Mouse (Mus musculus) colon, adult 2 months (tissue): ENCODE measurements around the gene Kcnf1. TPM values are rescaled to one million over a fixed set of nuclear protein-coding genes. Genes with fewer than 3 reads are reported as not detected.

Experiments used
- polyA plus RNA-seq: library from polyadenylated mRNA; depleted of rRNA; stranded (reverse); fragments of >200 nt; gene quantifications from 2 replicates; pipeline ENCODE4 v1.2.3, GENCODE M21; 2012; rRNA removed

Gene Kcnf1
- polyA plus RNA-seq: 12.4 and 20.0 TPM in 2 replicates

DNA sequence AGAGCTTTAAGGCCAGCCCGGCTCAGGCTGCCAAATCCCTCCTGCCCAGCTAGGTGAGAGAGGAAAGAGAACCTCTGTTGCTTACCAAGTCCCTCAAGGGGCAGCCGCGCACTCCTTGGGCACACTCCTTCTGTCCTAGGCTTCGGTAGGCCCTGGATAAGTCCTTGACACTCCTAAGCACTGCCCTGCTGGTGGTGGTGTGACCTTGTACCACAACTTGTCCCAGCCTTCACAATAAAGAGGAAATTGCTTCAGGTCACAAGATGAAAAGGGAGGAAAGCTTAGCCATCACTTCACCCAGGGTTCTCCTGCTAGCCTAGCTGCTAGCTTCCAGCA is at the start of gene Kcnf1:
Gene Kcnf1, minus strand, starts transcription at position 132 of the 336 bp plus-strand sequence.

Other genes starting within 250 kb of the Kcnf1 start
- gene Pqlc3, start 176.5 kb downstream of the Kcnf1 start, polyA plus RNA-seq: 84.9 and 206 TPM in 2 replicates
- 0.52 and 1.3 TPM in 2 replicates for gene 2410004P03Rik, start 165.2 kb downstream of the Kcnf1 start, polyA plus RNA-seq
- gene Pdia6, start 89.7 kb upstream of the Kcnf1 start, polyA plus RNA-seq: 48.5 and 48.7 TPM in 2 replicates
- gene Atp6v1c2, start 152.5 kb upstream of the Kcnf1 start, polyA plus RNA-seq: not detected in 2 replicates
- 1.6 TPM in 2 replicates for gene Nol10, start 171.6 kb upstream of the Kcnf1 start, polyA plus RNA-seq